Mouse (Mus musculus) mature B cell (primary cell): ENCODE data around the gene Gm49336.

Source experiments
- in situ Hi-C: fragments of 300-500 bp; cut with MboI; formaldehyde crosslinking; loops from 2 replicates; pipeline ENCODE4 v1.14.3; 2019

The Gm49336 gene

GRCm38 (mm10) chr14:60250366-60250765 is 941 bp downstream of the Gm49336 start:
- in situ Hi-C loops, result loop anchor here (25.0 kb wide), 1 partner anchor 437 kb away; no protein-coding TSS in a partner anchor

- in situ Hi-C loops, result no loop called here
Measured at GRCm38 (mm10) chr14:60238551-60238950, 12.8 kb downstream of the Gm49336 start.

GRCm38 (mm10) chr14:60219886-60220285 is 31.4 kb downstream of the Gm49336 start:
- in situ Hi-C loops, result no loop called here

GRCm38 (mm10) chr14:60217616-60218015 is 33.7 kb downstream of the Gm49336 start:
- in situ Hi-C loops, result no loop called here

- in situ Hi-C loops, result no loop called here
Measured at GRCm38 (mm10) chr14:60216125-60216524, 35.2 kb downstream of the Gm49336 start.

GRCm38 (mm10) chr14:60215000-60215399 is 36.3 kb downstream of the Gm49336 start:
- in situ Hi-C loops, result no loop called here

DNA sequence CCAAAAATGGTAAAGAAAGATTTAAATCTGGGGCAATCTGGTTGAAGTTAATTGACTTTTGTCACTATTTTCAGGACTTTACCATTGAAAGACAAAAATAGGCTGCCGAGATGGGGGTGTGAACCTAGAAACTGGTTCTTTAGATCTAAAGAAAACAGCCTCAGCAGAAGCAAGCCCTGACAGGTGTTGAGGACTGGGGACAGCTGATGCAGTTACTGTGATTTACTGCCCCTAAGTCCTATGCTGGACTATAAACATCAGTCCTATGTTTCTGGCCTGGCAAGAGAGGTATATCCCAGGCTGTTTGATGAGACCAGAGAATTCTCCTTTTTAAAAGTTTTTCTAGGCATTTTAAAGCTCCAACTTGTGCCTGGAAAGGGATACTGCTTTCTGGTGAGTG is 37.3 kb downstream of the Gm49336 start:
- in situ Hi-C loops, result no loop called here

- in situ Hi-C loops, result no loop called here
Measured at GRCm38 (mm10) chr14:60209166-60209565, 42.1 kb downstream of the Gm49336 start.

GRCm38 (mm10) chr14:60204993-60205392 is 46.3 kb downstream of the Gm49336 start:
- in situ Hi-C loops, result no loop called here

DNA sequence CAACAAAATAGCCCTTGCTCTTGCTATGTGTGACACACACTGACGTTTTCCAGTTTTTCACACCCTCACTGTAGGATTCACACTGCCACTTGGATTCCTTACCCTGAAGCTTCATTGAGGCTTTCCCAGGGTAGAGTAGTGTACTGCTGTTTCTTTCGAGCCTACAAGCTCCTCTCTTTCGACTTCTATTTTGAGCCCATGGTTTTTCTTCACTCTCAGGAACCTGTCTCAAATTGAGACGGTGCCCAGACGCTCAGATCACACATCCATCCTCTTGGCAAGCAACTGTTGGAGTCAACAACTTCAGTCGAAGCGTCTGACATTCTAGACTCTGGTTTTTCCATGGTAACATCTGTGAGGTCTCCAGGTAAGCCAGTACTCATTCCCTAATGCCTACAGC is 54.4 kb downstream of the Gm49336 start, which contains the start of gene Atp8a2:
Gene Atp8a2 (minus strand): TSS at position 296 of the 400 bp plus-strand sequence.
- in situ Hi-C loops, result no loop called here

DNA sequence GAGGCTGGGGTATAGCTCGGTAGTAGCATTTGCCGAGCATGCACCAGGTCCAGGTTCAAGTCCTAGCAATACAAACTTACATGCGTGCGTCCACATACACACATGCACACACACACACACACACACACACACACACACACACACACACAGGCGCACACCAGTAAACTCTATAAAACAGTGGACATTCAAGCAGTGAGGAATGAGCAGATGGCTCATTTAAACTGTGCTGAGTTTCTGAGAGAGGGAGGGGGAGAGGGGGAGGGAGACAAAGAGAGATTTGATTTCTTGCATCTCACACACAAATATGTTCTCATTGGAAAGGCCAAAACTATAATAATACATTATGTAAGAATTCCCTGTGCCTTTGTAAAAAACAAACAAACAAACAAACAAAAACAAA is 55.3 kb downstream of the Gm49336 start:
- in situ Hi-C loops, result no loop called here

DNA sequence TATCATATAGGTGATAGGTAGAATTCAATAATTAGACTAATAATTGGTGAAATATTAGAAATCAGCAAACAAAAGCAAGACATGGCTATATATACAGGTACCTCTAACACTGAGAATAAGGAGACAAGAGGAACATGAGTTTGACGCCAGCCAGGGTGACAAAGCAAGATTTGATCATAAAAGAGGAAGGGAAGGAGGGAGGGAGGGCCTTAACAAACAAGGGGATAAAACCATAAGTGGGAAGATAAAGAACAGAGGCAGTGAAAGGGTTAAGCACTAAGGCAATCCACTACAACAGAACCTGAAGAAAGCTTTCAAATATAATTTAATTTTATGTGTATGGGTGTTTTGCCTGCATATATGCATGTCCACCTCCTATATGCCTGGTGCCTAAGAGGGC is 56.7 kb downstream of the Gm49336 start:
- in situ Hi-C loops, result no loop called here

GRCm38 (mm10) chr14:60189771-60190170 is 61.5 kb downstream of the Gm49336 start:
- in situ Hi-C loops, result no loop called here

- in situ Hi-C loops, result no loop called here
Measured at GRCm38 (mm10) chr14:60188201-60188825, 63.0 kb downstream of the Gm49336 start.

GRCm38 (mm10) chr14:60181306-60181705 is 70.0 kb downstream of the Gm49336 start:
- in situ Hi-C loops, result no loop called here

DNA sequence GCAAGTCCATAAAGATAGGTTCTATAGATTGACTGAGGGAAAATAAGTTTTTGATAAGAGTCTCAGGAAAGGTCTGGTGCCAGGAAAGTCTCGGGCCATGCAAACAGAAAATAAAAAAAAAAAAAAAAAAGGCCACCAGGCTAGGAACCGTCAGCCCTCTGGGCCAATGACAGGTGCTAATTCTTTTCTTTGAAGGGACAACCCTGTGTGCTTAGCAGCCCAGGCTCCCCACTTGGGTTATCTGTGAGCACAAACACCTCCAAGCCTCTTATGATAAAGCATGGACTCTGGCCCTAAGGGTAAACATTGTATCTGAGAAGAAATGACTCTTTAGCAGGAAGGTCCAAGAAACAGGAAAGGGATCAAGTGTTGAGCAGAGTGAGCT is 72.7 kb downstream of the Gm49336 start:
- in situ Hi-C loops, result no loop called here

GRCm38 (mm10) chr14:60177614-60178570 is 73.4 kb downstream of the Gm49336 start:
- in situ Hi-C loops, result no loop called here

DNA sequence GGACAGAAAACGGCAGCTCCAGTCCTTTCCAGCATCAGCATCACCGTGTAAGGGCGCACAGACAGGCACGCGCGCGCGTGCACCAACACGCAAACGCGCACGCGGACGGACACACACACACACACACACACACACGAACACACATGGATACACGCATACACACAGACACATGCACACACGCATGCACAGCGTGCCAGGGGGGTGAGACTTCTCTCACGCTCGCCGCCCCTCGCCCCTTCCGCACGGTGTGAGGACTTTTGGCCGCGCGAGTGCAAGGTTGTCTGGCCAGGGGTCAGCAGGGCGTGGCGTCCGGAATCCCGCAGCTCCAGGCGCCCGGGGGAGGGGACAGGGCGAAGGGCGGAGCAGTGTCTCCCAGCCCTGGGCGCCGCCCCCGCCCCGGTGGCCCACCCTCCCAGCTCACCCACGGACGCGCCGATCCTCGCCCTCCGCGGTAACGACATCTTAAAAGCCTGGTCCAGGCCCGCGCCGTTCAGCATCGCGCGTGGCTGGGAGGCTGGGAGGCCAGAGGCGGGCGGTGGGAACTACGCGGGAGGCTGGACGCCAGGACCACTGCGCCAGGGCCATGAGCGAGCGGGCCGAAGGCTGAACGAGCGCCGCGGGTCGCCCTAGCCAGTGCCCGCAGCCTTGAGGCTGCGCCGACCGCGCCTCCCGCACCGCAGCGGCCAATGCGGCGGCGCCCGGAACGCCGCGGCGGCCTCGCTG is 74.3 kb downstream of the Gm49336 start:
- in situ Hi-C loops, result no loop called here

DNA sequence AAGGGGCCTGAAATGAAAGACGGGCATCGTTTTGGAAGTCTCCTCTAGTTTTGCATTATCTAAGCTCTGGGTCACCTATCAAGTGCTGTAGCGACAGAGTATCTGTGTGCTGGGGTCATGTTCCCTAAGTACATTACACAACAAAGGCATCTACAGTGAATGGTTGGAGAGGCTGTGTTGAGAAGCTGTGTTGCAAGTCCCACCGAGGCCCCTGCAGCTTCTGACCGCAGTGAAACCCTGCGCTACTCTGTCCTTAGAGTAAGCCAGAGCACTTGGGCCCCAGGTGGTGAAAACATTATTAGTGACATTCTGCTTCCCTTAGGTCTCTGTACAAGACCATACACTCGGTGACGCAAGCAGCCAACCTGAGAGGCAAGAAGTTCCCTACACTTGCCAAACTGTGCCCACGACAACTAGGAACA is 74.8 kb downstream of the Gm49336 start:
- in situ Hi-C loops, result no loop called here

DNA sequence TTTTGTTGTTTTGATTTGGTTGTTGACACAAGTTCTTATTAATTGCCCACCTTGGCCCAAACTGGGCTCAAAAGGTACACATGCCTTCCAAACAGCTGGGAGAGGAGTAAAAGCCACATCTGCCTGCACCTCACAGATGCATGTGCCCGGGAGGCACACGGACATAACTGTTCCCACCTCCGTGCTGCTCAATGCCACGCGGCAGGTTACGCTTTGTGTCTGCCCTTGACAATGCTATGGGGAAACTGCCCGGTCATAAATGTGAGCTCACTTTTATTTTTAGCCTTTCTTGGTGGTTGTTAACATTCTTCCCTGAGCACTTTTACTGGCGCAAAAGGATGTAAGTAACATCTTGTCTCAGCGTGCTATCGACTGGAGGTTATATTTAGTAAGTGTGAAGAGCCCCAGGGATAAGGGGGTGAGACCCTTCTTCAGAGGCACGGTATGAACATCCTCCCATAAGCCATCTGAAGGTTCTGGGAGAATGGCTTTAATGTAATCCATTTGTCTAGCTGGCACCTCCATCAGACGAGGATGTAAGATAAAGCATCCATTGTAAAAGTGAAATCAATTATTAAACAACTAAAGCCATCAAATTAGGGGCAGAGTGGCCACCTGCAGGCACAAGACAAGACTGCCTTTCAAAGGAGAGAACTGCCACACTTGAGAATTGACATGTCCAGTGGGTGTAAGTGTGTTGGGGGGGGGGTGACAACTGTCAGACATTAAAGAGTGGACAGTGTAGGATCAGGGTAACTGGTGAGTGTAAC is 78.8 kb downstream of the Gm49336 start:
- in situ Hi-C loops, result no loop called here

DNA sequence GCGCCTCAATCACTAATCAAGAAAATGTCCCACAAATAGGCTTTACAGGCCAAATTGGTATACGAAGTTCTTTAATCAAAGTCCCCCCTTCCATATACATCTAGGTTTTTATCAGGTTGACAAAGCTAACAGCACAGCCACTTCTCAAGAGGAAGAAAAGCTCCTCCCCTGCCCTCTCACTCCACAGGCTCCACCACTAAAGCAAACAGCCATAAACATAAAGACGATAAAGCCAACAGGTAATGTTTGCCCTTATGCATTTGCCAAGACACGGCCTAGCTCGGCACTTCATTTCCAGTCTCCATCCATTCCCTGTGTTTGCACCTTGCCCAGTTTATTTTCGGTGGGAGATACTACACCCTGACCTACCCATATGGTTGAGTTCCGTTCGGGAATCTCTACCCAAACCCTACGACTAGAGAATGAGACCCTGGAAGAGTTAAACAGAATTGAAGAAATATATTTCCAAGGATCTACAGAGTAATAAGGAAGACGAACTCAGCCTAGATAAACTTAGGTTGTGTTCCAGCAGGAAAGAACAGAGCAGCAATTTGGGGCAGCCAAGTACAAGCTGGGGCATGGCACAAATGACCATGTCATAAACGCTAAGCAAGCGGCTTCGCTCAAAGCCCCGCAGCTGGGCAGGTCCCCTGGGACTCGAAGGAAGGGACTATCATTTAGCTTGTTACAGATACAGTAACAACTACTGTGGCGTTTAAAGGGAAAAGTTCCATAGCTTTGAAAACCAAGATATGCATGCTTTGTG is 80.3 kb downstream of the Gm49336 start:
- in situ Hi-C loops, result no loop called here
